Mouse (Mus musculus) liver, postnatal 0 days (tissue): ENCODE results near the gene Mras.

Experiments
- CTCF ChIP-seq: sonication (generic); IDR thresholded peaks from 2 replicates; pipeline ENCODE4 v1.5.1; 2016; ENCODE audit warnings: antibody characterized with exemption, low read depth
- EP300 ChIP-seq: IDR thresholded peaks from 2 replicates; pipeline ENCODE4 v1.6.1; 2016; ENCODE audit warnings: antibody characterized with exemption, low read depth, mild to moderate bottlenecking

DNA sequence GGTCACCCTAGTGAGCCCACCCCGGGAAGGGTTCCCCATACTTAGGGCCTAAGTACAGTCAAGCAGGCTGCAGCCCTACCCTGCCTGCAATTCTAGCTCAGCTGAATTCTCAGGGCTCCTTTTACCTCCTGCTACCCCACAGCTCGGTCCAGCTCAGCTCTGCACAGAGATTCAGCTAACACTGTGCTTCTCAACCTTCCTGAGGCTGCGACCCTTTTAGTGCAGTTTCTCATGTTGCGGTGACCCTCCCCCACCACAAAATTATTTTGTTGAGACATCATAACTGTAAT, 12.7 kb downstream of the Mras start:
- TF ChIP-seq CTCF, result no peak
- no peak for TF ChIP-seq EP300
